Mouse (Mus musculus): ENCODE results near the gene Slx4ip. TPM values are rescaled to one million over a fixed set of nuclear protein-coding genes. Genes with fewer than 3 reads are reported as not detected.

Gene Slx4ip
- total and polyA plus RNA-seq, 3 experiments = 1.3 to 2.5 TPM; not detected in 1

DNA sequence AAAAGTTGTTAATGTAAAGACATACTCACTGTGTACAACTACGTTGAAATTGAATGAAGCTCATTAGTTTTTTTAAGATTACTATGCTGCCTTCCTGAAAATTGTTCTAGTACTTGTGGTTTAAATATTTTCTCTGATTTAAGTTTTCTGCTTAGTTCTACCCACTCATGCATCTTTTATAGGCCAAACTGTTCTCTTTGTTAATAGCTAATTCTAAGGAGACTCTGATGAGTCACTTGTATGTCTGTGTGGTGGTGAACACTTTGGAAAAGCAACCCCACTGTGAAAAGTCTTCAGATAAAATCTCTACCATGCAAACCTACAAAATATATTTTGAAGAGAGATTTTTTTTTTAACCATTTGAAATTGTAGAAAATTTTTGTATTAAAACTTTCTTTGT lies 47.2 kb downstream of the Slx4ip start:
- no peak for DNase-seq (ENCODE audit: low read depth, low spot score)

DNA sequence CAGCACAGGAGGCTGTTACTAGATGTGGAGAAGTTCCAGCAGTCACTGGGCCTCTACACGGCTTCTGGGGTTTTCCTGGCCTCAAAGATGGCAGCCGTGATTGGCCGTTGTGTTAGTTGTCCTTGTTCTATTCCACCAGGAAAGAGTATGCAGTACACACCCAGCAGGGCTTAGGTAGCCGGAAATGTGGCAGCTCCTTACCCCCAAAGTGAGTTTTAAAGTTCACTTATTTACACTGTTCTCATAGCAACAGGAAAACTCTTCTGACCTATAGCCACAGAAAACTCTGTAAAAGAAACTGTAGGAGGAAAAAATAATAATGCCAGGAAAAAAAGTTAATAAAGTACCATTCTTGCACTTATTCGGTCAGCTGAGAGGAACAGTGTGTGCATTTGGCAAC lies 55.3 kb downstream of the Slx4ip start:
- TF ChIP-seq CHD2 (IDR thresholded peaks at IDR 0.05; ENCODE audit: low read length) (no peak), SMC3 (IDR thresholded peaks at IDR 0.05; ENCODE audit: low read depth, low read length) (no peak), ZKSCAN1 (IDR thresholded peaks at IDR 0.05; ENCODE audit: low read depth, low read length) (no peak), ZMIZ1 (IDR thresholded peaks at IDR 0.05; ENCODE audit: low read depth, low read length) (no peak), GATA1 (IDR thresholded peaks at IDR 0.05; ENCODE audit: low read depth, low read length) (no peak), MXI1 (IDR thresholded peaks at IDR 0.05; ENCODE audit: low read depth, low read length) (no peak), EP300 (IDR thresholded peaks at IDR 0.05; ENCODE audit: low read depth in 1 of 2, low read length in 2 of 2) (no peak), JUND (IDR thresholded peaks at IDR 0.05; ENCODE audit: low read depth, low read length) (no peak), TCF12 (IDR thresholded peaks at IDR 0.05; ENCODE audit: low read depth, low read length) (no peak), MAFK (IDR thresholded peaks at IDR 0.05; ENCODE audit: borderline replicate concordance, low read depth, low read length) (no peak), ZC3H11A (IDR thresholded peaks at IDR 0.05; ENCODE audit: low read depth, low read length) (no peak), POLR2AphosphoS2 (IDR thresholded peaks at IDR 0.05; ENCODE audit: low read length) (no peak), NRF1 (IDR thresholded peaks at IDR 0.05; ENCODE audit: insufficient read depth, low read depth, low read length, poor library complexity, severe bottlenecking) (no peak)
- Histone ChIP-seq H3K27ac (ENCODE audit: control insufficient read depth, low read depth, low read length) (no peak overlapping the region), H3K79me2 (ENCODE audit: control insufficient read depth, insufficient read depth, low read length, poor library complexity) (no peaks in the 10 kb centered on the region), H3K27me3 (ENCODE audit: control insufficient read depth in 1 of 2, insufficient read depth in 2 of 2, low read length in 2 of 2) (no peaks in the 10 kb centered on the region), H3K9ac (ENCODE audit: control insufficient read depth, low read depth, low read length, poor library complexity, severe bottlenecking) (no peak overlapping the region), H3K9me3 (replicated peaks; ENCODE audit: insufficient read depth, low read length) (no peaks in the 10 kb centered on the region), H3K4me1 (ENCODE audit: control insufficient read depth in 1 of 2, insufficient read depth in 2 of 2, low read length in 2 of 2) (no peaks in the 10 kb centered on the region; a peak in 1 of 4 replicates), H3K36me3 (ENCODE audit: control insufficient read depth in 1 of 2, insufficient read depth in 2 of 2, low read length in 2 of 2) (no peaks in the 10 kb centered on the region; a peak in 2 of 4 replicates), H3K4me3 (ENCODE audit: control insufficient read depth in 1 of 2, insufficient read depth in 1 of 2, low read depth in 2 of 2, low read length in 2 of 2) (no peak overlapping the region)
- DNase-seq (ENCODE audit: low read depth, low spot score) = no peak

More for the DNA sequence above, 47.2 kb downstream of the Slx4ip start:
- TF ChIP-seq SMC3 (IDR thresholded peaks at IDR 0.05; ENCODE audit: low read depth, low read length) = no peak
- no peak for TF ChIP-seq E2F4 (IDR thresholded peaks at IDR 0.05; ENCODE audit: borderline replicate concordance, low read depth, low read length)
- TF ChIP-seq MYB (IDR thresholded peaks at IDR 0.05; ENCODE audit: low read depth, low read length) = no peak
- no peak for TF ChIP-seq ZNF384 (IDR thresholded peaks at IDR 0.05; ENCODE audit: low read depth, low read length)
- no peak for TF ChIP-seq ZC3H11A (IDR thresholded peaks at IDR 0.05; ENCODE audit: low read depth, low read length)
- no peak for TF ChIP-seq KAT2A (conservative IDR thresholded peaks at IDR 0.05; ENCODE audit: low read depth, low read length)
- no peak for TF ChIP-seq USF1 (IDR thresholded peaks at IDR 0.05; ENCODE audit: low read depth, low read length)
- TF ChIP-seq MYC (IDR thresholded peaks at IDR 0.05; ENCODE audit: low read depth, low read length) = no peak
- no peak for TF ChIP-seq CHD2 (IDR thresholded peaks at IDR 0.05; ENCODE audit: low read length)
- TF ChIP-seq GATA1 (IDR thresholded peaks at IDR 0.05; ENCODE audit: low read depth, low read length) = no peak
- TF ChIP-seq NRF1 (IDR thresholded peaks at IDR 0.05; ENCODE audit: insufficient read depth, low read depth, low read length, poor library complexity, severe bottlenecking) = no peak
- no peak for TF ChIP-seq CTCF (IDR thresholded peaks at IDR 0.05 in 2 of 3, conservative IDR thresholded peaks at IDR 0.05 in 1 of 3; ENCODE audit: control insufficient read depth in 1 of 3, insufficient read depth in 1 of 3, low read depth in 2 of 3, low read length in 3 of 3, poor library complexity in 1 of 3, severe bottlenecking in 1 of 3)
- no peak for TF ChIP-seq MXI1 (IDR thresholded peaks at IDR 0.05; ENCODE audit: low read depth, low read length)
- TF ChIP-seq EP300 (IDR thresholded peaks at IDR 0.05; ENCODE audit: low read depth in 1 of 2, low read length in 2 of 2) = no peak
- no peak for TF ChIP-seq CHD1 (IDR thresholded peaks at IDR 0.05; ENCODE audit: low read depth, low read length)
- H3K9me3 ChIP-seq (replicated peaks; ENCODE audit: insufficient read depth, low read length) = no peaks in the 10 kb centered on the region
- H3K79me2 ChIP-seq (ENCODE audit: control insufficient read depth, insufficient read depth, low read length, poor library complexity) = no peaks in the 10 kb centered on the region; the same call in 1 of the 2 replicates
- H3K36me3 ChIP-seq (ENCODE audit: control insufficient read depth in 1 of 2, insufficient read depth in 2 of 2, low read length in 2 of 2) = peaks cover 0 to 10% of the 10 kb centered on the region in 2 experiments; a peak in 2 of 4 replicates
- no peak overlapping the region for H3K9ac ChIP-seq (ENCODE audit: control insufficient read depth, low read depth, low read length, poor library complexity, severe bottlenecking)
- no peak overlapping the region for H3K27ac ChIP-seq (ENCODE audit: control insufficient read depth, low read depth, low read length)
- no peak overlapping the region for H3K4me3 ChIP-seq (ENCODE audit: control insufficient read depth in 1 of 2, insufficient read depth in 1 of 2, low read depth in 2 of 2, low read length in 2 of 2)
- no peaks in the 10 kb centered on the region for H3K27me3 ChIP-seq (ENCODE audit: control insufficient read depth in 1 of 2, insufficient read depth in 2 of 2, low read length in 2 of 2)
- H3K4me1 ChIP-seq (ENCODE audit: control insufficient read depth in 1 of 2, insufficient read depth in 2 of 2, low read length in 2 of 2) = peaks cover 0 to 6% of the 10 kb centered on the region in 2 experiments; a peak in 1 of 4 replicates

All from MEL (cell line).